Mouse (Mus musculus) heart, postnatal 0 days (tissue): ENCODE data around the gene Tatdn2. TPM values are rescaled to one million over a fixed set of nuclear protein-coding genes. Genes with fewer than 3 reads are reported as not detected.
A peak's percentile ranks its signal among the peaks of the same experiment; 100 is the strongest.

Experiments
- ATAC-seq: fragments of 200-750 bp; cut with Nextera tagmentation; 2 replicates; pipeline ENCODE4 v1.8.0; 2017; ENCODE audit warnings: low read depth, moderate number of reproducible peaks, moderate library complexity; ENCODE audit not compliant: insufficient read depth
- DNase-seq: peaks from one replicate; pipeline ENCODE4 v3.0.0-alpha.2; 2016; ENCODE audit warnings: low spot score
- H3K27ac ChIP-seq: fragments of 300-500 bp; sonication (generic); 2 replicates; pipeline ENCODE4 v1.5.1; 2014; ENCODE audit warnings: low read depth, mild to moderate bottlenecking
- H3K27me3 ChIP-seq: fragments of 300-500 bp; sonication (generic); 2 replicates; pipeline ENCODE4 v1.6.1; 2014; ENCODE audit warnings: low read length, mixed read lengths; ENCODE audit not compliant: control insufficient read depth, insufficient read depth
- H3K36me3 ChIP-seq: fragments of 300-500 bp; sonication (generic); replicated peaks from 2 replicates; pipeline ENCODE4 v1.6.1; 2014; ENCODE audit warnings: low read length, mixed read lengths; ENCODE audit not compliant: control insufficient read depth, insufficient read depth
- H3K4me1 ChIP-seq: fragments of 300-500 bp; sonication (generic); 2 replicates; pipeline ENCODE4 v1.6.1; 2014; ENCODE audit warnings: antibody characterized with exemption; ENCODE audit not compliant: control insufficient read depth, insufficient read depth
- H3K4me2 ChIP-seq: fragments of 300-500 bp; sonication (generic); 2 replicates; pipeline ENCODE4 v1.6.1; 2014; ENCODE audit warnings: low read depth, mild to moderate bottlenecking, low read length, moderate library complexity
- H3K4me3 ChIP-seq: fragments of 300-500 bp; sonication (generic); 2 replicates; pipeline ENCODE4 v1.5.1; 2014; ENCODE audit warnings: low read depth, low read length
- H3K9ac ChIP-seq: fragments of 300-500 bp; sonication (generic); replicated peaks from 2 replicates; pipeline ENCODE4 v1.6.1; 2014; ENCODE audit warnings: low read depth, low read length, mixed read lengths
- H3K9me3 ChIP-seq: fragments of 300-500 bp; sonication (generic); replicated peaks from 2 replicates; pipeline ENCODE4 v1.6.1; 2016; ENCODE audit warnings: low read length; ENCODE audit not compliant: control insufficient read depth
- CTCF ChIP-seq: IDR thresholded peaks from 2 replicates; pipeline ENCODE4 v1.5.1; 2016; ENCODE audit warnings: antibody characterized with exemption, control low read depth, low read depth
- EP300 ChIP-seq: IDR thresholded peaks from 2 replicates; pipeline ENCODE4 v1.6.1; 2016; ENCODE audit warnings: antibody characterized with exemption, low read depth
- WGBS: fragments of 180-500 bp; shearing (Covaris S2); extraction: QIAGEN DNeasy Blood & Tissue Kit; methylation state at CpG from one replicate; pipeline ENCODE4 v1.1.7; 2014; 5-methylcytosine and 5-hydroxymethylcytosine counted together
- polyA plus RNA-seq: library from polyadenylated mRNA; unstranded; fragments of >200 nt; fragmentation: Nextera tagmentation; extraction: Ambion mirVana; gene quantifications from 2 replicates; pipeline ENCODE4 v1.2.1, GENCODE M21; 2015
- total RNA-seq: library from RNA; depleted of rRNA; stranded (reverse); fragments of >200 nt; gene quantifications from 2 replicates; pipeline ENCODE4 v1.2.3, GENCODE M21; 2014; ENCODE audit warnings: low replicate concordance

Tatdn2 gene
- total and polyA plus RNA-seq, 2 experiments from 2014 or later: 1.1 to 32.1 TPM

- H3K4me2 ChIP-seq: no peak overlapping the region
Observed at GRCm38 (mm10) chr6:113654102-113654501, 42.7 kb upstream of the Tatdn2 start.

GRCm38 (mm10) chr6:113654753-113655397 is 42.0 kb upstream of the Tatdn2 start:
- no peak overlapping the region for H3K9ac ChIP-seq
- H3K36me3 ChIP-seq: no peaks in the 10 kb centered on the region; the same call in 1 of the 2 replicates
- no peak overlapping the region for H3K27ac ChIP-seq
- no peaks in the 10 kb centered on the region for H3K27me3 ChIP-seq
- no peak overlapping the region for H3K4me3 ChIP-seq
- no peak for TF ChIP-seq CTCF
- DNase-seq (no peak), ATAC-seq (no peak)
- WGBS: 66% methylated on average over 16 of the region's 16 CpGs
- peaks cover 9% of the 10 kb centered on the region for H3K4me1 ChIP-seq
- H3K9me3 ChIP-seq: no peaks in the 10 kb centered on the region
- H3K4me2 ChIP-seq: no peak overlapping the region

More at GRCm38 (mm10) chr6:113654102-113654501, 42.7 kb upstream of the Tatdn2 start:
- H3K9me3 ChIP-seq: no peaks in the 10 kb centered on the region
- no peak overlapping the region for H3K27ac ChIP-seq
- 59% methylated on average over 8 of the region's 8 CpGs for WGBS
- H3K4me1 ChIP-seq: peaks cover 1% of the 10 kb centered on the region; the same call in 1 of the 2 replicates
- no peak overlapping the region for H3K4me3 ChIP-seq
- ATAC-seq (no peak), DNase-seq (no peak)
- no peak overlapping the region for H3K9ac ChIP-seq
- TF ChIP-seq CTCF (no peak), EP300 (no peak)
- H3K27me3 ChIP-seq: no peaks in the 10 kb centered on the region
- no peaks in the 10 kb centered on the region; the same call in 1 of the 2 replicates for H3K36me3 ChIP-seq

GRCm38 (mm10) chr6:113655475-113655874 is 41.4 kb upstream of the Tatdn2 start:
- ATAC-seq (no peak), DNase-seq (no peak)
- peaks cover 15% of the 10 kb centered on the region for H3K4me1 ChIP-seq
- no peak overlapping the region for H3K27ac ChIP-seq
- no peaks in the 10 kb centered on the region; the same call in 1 of the 2 replicates for H3K36me3 ChIP-seq
- no peaks in the 10 kb centered on the region for H3K27me3 ChIP-seq
- H3K4me2 ChIP-seq: no peak overlapping the region
- WGBS: 94% methylated on average over 3 of the region's 3 CpGs
- TF ChIP-seq CTCF (no peak), EP300 (no peak)
- H3K9ac ChIP-seq: no peak overlapping the region
- H3K4me3 ChIP-seq: no peak overlapping the region
- no peaks in the 10 kb centered on the region for H3K9me3 ChIP-seq

GRCm38 (mm10) chr6:113656847-113657246 is 40.0 kb upstream of the Tatdn2 start:
- ATAC-seq: no peak
- Histone ChIP-seq H3K9ac (no peak overlapping the region), H3K4me3 (no peak overlapping the region), H3K27ac (no peak overlapping the region), H3K27me3 (no peaks in the 10 kb centered on the region), H3K4me2 (no peak overlapping the region), H3K36me3 (no peaks in the 10 kb centered on the region; the same call in 1 of the 2 replicates), H3K4me1 (peaks cover 24% of the 10 kb centered on the region), H3K9me3 (no peaks in the 10 kb centered on the region)
- WGBS: 81% methylated on average over 6 of the region's 6 CpGs
- TF ChIP-seq CTCF: no peak
- TF ChIP-seq EP300: no peak
- DNase-seq: no peak

- Histone ChIP-seq H3K4me3 (no peak overlapping the region), H3K9me3 (no peaks in the 10 kb centered on the region), H3K27ac (peak overlapping the region; percentile 69), H3K4me2 (no peak overlapping the region), H3K36me3 (no peaks in the 10 kb centered on the region; the same call in 1 of the 2 replicates), H3K27me3 (no peaks in the 10 kb centered on the region), H3K9ac (no peak overlapping the region), H3K4me1 (peaks cover 31% of the 10 kb centered on the region)
- no peak for TF ChIP-seq CTCF
- TF ChIP-seq EP300: no peak; the same call in 1 of the 2 replicates
- WGBS: 51% methylated on average over 3 of the region's 3 CpGs
- ATAC-seq (peak; percentile 59), DNase-seq (no peak)
Observed at GRCm38 (mm10) chr6:113658226-113658625, 38.6 kb upstream of the Tatdn2 start.
